13 mouse cellular contexts compared by ENCODE assay signal in genomic region chr7:16475321-16475720, GRCm38 (mm10). TPM values are rescaled to one million over a fixed set of nuclear protein-coding genes. Genes with fewer than 3 reads are reported as not detected.
DNase-seq lines count a peak whose midpoint lies in the region; ATAC-seq and TF ChIP-seq lines count a peak whose summit lies in the region.
"Had no signal": no experiment of that assay in that cellular context is flagged by ENCODE, and none has a peak within 500 bp of the region (broad histone marks: within the 10 kb centered on the region; RNA-seq: fewer than 3 reads in every experiment).

No protein-coding gene starts in this region.

- H3K27me3 ChIP-seq in heart, embryonic 14.5 days (ENCODE audit: control insufficient read depth, insufficient read depth, low read length): peaks cover 70% of the 10 kb centered on the region
- H3K27me3 ChIP-seq in hindbrain, embryonic 12.5 days: peaks cover 78% of the 10 kb centered on the region
- peaks cover 61% of the 10 kb centered on the region for H3K27me3 ChIP-seq in midbrain, embryonic 11.5 days (ENCODE audit: control insufficient read depth, insufficient read depth, low read length)

- H3K36me3 ChIP-seq in heart, embryonic 14.5 days (ENCODE audit: control insufficient read depth, insufficient read depth, low read length): no peaks in the 10 kb centered on the region
- H3K36me3 ChIP-seq in ES-E14 (ENCODE audit: control insufficient read depth, insufficient read depth, low read length, poor library complexity, severe bottlenecking): no peaks in the 10 kb centered on the region
- no peaks in the 10 kb centered on the region for H3K36me3 ChIP-seq in hindbrain, embryonic 12.5 days
- H3K36me3 ChIP-seq in midbrain, embryonic 11.5 days (ENCODE audit: control insufficient read depth, insufficient read depth, low read length): no peaks in the 10 kb centered on the region

- H3K4me3 ChIP-seq in heart, embryonic 14.5 days (ENCODE audit: control insufficient read depth in 1 of 2, insufficient read depth in 1 of 2, low read depth in 1 of 2, low read length in 2 of 2): peak overlapping the region in 1 of 2 experiments; percentile 36; a peak in 2 of 4 replicates
- H3K4me3 ChIP-seq in ES-E14 (ENCODE audit: insufficient read depth in 1 of 2, low read depth in 1 of 2, low read length in 2 of 2, poor library complexity in 1 of 2, severe bottlenecking in 1 of 2): peak overlapping the region; percentile 55 to 64; a peak in 3 of 4 replicates
- peak overlapping the region; percentile 25; the same call in 1 of the 2 replicates for H3K4me3 ChIP-seq in hindbrain, embryonic 12.5 days
- peak overlapping the region; percentile 8; the same call in 1 of the 2 replicates for H3K4me3 ChIP-seq in midbrain, embryonic 11.5 days (ENCODE audit: low read depth, low read length)

- DNase-seq in heart, postnatal 4 days: no peak
- no peak for DNase-seq in ES-E14 (ENCODE audit: low read depth, low spot score)
- peak; percentile 81 for DNase-seq in midbrain, embryonic 11.5 days (ENCODE audit: low spot score, missing footprints)
- DNase-seq in ovary, postnatal 14 days (ENCODE audit: low spot score): no peak
- DNase-seq in cerebellum, adult 9-11 months: no peak
- DNase-seq in cerebellum, postnatal 4 days (ENCODE audit: low spot score in 2 of 2): no peak
- DNase-seq: cerebellum, postnatal 10 days; layer of hippocampus, adult 9-11 months; right cerebral cortex, postnatal 25 days had no signal

- no peak for ATAC-seq in heart, embryonic 14.5 days (ENCODE audit: insufficient number of reproducible peaks, insufficient read depth, low FRiP score, low read depth)
- no peak for ATAC-seq in hindbrain, embryonic 12.5 days (ENCODE audit: low FRiP score)
- no peak for ATAC-seq in midbrain, embryonic 11.5 days (ENCODE audit: low FRiP score)

- in situ Hi-C loops in ES-E14 (cut with MboI; ENCODE audit: low sequenced_read_pairs in 2 of 2, unreplicated experiment in 2 of 2): no loop called here

- no peak overlapping the region for H3K27ac ChIP-seq in heart, embryonic 14.5 days (replicated peaks in 1 of 2; ENCODE audit: control insufficient read depth in 1 of 2, insufficient read depth in 1 of 2, low read depth in 2 of 2, low read length in 2 of 2)
- H3K27ac ChIP-seq in ES-E14 (ENCODE audit: insufficient read depth, low read depth, low read length, poor library complexity, severe bottlenecking): no peak overlapping the region
- no peak overlapping the region for H3K27ac ChIP-seq in hindbrain, embryonic 12.5 days
- H3K27ac ChIP-seq in midbrain, embryonic 11.5 days (ENCODE audit: low read depth, low read length): no peak overlapping the region

- peak overlapping the region; percentile 40 for H3K4me2 ChIP-seq in heart, embryonic 14.5 days (ENCODE audit: low read length)
- peak overlapping the region; percentile 57 for H3K4me2 ChIP-seq in hindbrain, embryonic 12.5 days (replicated peaks)
- peak overlapping the region; percentile 3; the same call in 1 of the 2 replicates for H3K4me2 ChIP-seq in midbrain, embryonic 11.5 days

- H3K4me1 ChIP-seq in heart, embryonic 14.5 days (ENCODE audit: control insufficient read depth in 2 of 2, insufficient read depth in 2 of 2, low read length in 2 of 2): peaks cover 5 to 15% of the 10 kb centered on the region in 2 experiments; a peak in 3 of 4 replicates
- H3K4me1 ChIP-seq in ES-E14 (ENCODE audit: control insufficient read depth in 2 of 2, insufficient read depth in 2 of 2, low read length in 2 of 2, poor library complexity in 1 of 2): peaks cover 2 to 8% of the 10 kb centered on the region in 2 experiments; a peak in 1 of 4 replicates
- H3K4me1 ChIP-seq in hindbrain, embryonic 12.5 days: peaks cover 23% of the 10 kb centered on the region
- peaks cover 9% of the 10 kb centered on the region for H3K4me1 ChIP-seq in midbrain, embryonic 11.5 days (ENCODE audit: control insufficient read depth, insufficient read depth, low read length)

- H3K9ac ChIP-seq in heart, embryonic 14.5 days (ENCODE audit: low read length): no peak overlapping the region
- H3K9ac ChIP-seq in ES-E14 (ENCODE audit: insufficient read depth, low read depth, low read length, poor library complexity, severe bottlenecking): no peak overlapping the region; the same call in 1 of the 2 replicates
- no peak overlapping the region for H3K9ac ChIP-seq in hindbrain, embryonic 12.5 days
- no peak overlapping the region for H3K9ac ChIP-seq in midbrain, embryonic 11.5 days (ENCODE audit: low read length)

- 4% methylated on average over 23 of the region's 23 CpGs for WGBS in heart, embryonic 14.5 days
- 3% methylated on average over 23 of the region's 23 CpGs for WGBS in hindbrain, embryonic 12.5 days
- WGBS in midbrain, embryonic 11.5 days: 5% methylated on average over 23 of the region's 23 CpGs

- no peaks in the 10 kb centered on the region for H3K9me3 ChIP-seq in heart, embryonic 14.5 days (ENCODE audit: control insufficient read depth, low read length)
- H3K9me3 ChIP-seq in ES-E14 (ENCODE audit: control insufficient read depth, insufficient read depth, low read depth, low read length): no peaks in the 10 kb centered on the region
- H3K9me3 ChIP-seq in hindbrain, embryonic 12.5 days (replicated peaks): no peaks in the 10 kb centered on the region
- H3K9me3 ChIP-seq in midbrain, embryonic 11.5 days (ENCODE audit: control insufficient read depth, low read length): no peaks in the 10 kb centered on the region

TF ChIP-seq in ES-E14, 5 proteins besides CTCF, POLR2A, EP300 and RAD21:
- TF ChIP-seq MAFK (IDR thresholded peaks at IDR 0.05; ENCODE audit: insufficient read depth, low read depth, low read length) (no peak), HCFC1 (IDR thresholded peaks at IDR 0.05; ENCODE audit: borderline replicate concordance, insufficient read depth, low read length) (no peak), CHD2 (IDR thresholded peaks at IDR 0.05; ENCODE audit: low read depth, low read length) (no peak), ZC3H11A (IDR thresholded peaks at IDR 0.05; ENCODE audit: borderline replicate concordance, low read depth, low read length) (no peak), ZNF384 (IDR thresholded peaks at IDR 0.05; ENCODE audit: low read depth, low read length) (no peak)

RNA-seq across cellular contexts. Expression of gene Npas1, which starts 2.2 kb away (rescaled TPM):
- polyA plus RNA-seq in heart, embryonic 14.5 days (2014; fragmentation: Nextera tagmentation; extraction: Ambion mirVana): 0.20 TPM in 1 of 2 replicates, not detected in the other
- total RNA-seq in heart, postnatal 4 days (2021): not detected
- total RNA-seq in ES-E14 (2012; rRNA removed): 0.22 and 0.48 TPM in 2 replicates
- 1.2 and 1.7 TPM in 2 replicates for polyA plus RNA-seq in hindbrain, embryonic 12.5 days (2016; fragmentation: Nextera tagmentation; extraction: Ambion mirVana)
- polyA plus RNA-seq in midbrain, embryonic 11.5 days (2014; fragmentation: Nextera tagmentation; extraction: Ambion mirVana): 0.30 TPM in 2 replicates
- total RNA-seq: gastrocnemius, postnatal 4 days; megakaryocyte progenitor cell, adult 5-6 weeks had no signal

RNA-seq across cellular contexts. Expression of gene Tmem160, which starts 22.7 kb away (rescaled TPM):
- polyA plus RNA-seq in heart, embryonic 14.5 days (2014; fragmentation: Nextera tagmentation; extraction: Ambion mirVana): 87.5 and 96.7 TPM in 2 replicates
- total RNA-seq in heart, postnatal 4 days (2021): 10 to 100 TPM; 70.3 to 77.9 TPM
- 82.7 and 117 TPM in 2 replicates for total RNA-seq in ES-E14 (2012; rRNA removed)
- 52.6 and 55.9 TPM in 2 replicates for polyA plus RNA-seq in hindbrain, embryonic 12.5 days (2016; fragmentation: Nextera tagmentation; extraction: Ambion mirVana)
- 40.0 and 49.2 TPM in 2 replicates for polyA plus RNA-seq in midbrain, embryonic 11.5 days (2014; fragmentation: Nextera tagmentation; extraction: Ambion mirVana)

Comparison
In these comparisons a context has a peak if more than half of its experiments do, and no peak if none do; other contexts are left out.
1. H3K4me2 ChIP-seq: peak in every context shown above with its lines; median percentile 57 in hindbrain, embryonic 12.5 days; 40 in heart, embryonic 14.5 days; 3 in midbrain, embryonic 11.5 days.